Mouse (Mus musculus) limb, embryonic 13.5 days (tissue): ENCODE results near the gene Atf7ip2. TPM values are rescaled to one million over a fixed set of nuclear protein-coding genes. Genes with fewer than 3 reads are reported as not detected.
"Not testable (repeated sequence)": the region's sequence is repeated elsewhere in the genome, so short reads cannot be mapped to it uniquely, and the experiment has no call there.

ENCODE experiments used
- ATAC-seq: fragments of 200-750 bp; cut with Nextera tagmentation; 2 replicates; pipeline ENCODE4 v1.8.0; 2017; ENCODE audit warnings: low read depth, moderate number of reproducible peaks, moderate TSS enrichment; ENCODE audit not compliant: low FRiP score
- H3K27ac ChIP-seq: fragments of 300-500 bp; sonication (generic); 2 replicates; pipeline ENCODE4 v1.5.1; 2015; ENCODE audit warnings: inconsistent platforms, mild to moderate bottlenecking, moderate library complexity
- H3K27me3 ChIP-seq: fragments of 300-500 bp; sonication (generic); 2 replicates; pipeline ENCODE4 v1.6.1; 2015; ENCODE audit warnings: mild to moderate bottlenecking, inconsistent platforms
- H3K36me3 ChIP-seq: fragments of 300-500 bp; sonication (generic); 2 replicates; pipeline ENCODE4 v1.6.1; 2015; ENCODE audit warnings: inconsistent platforms, mild to moderate bottlenecking, moderate library complexity
- H3K4me1 ChIP-seq: fragments of 300-500 bp; sonication (generic); 2 replicates; pipeline ENCODE4 v1.6.1; 2015; ENCODE audit warnings: inconsistent platforms
- H3K4me2 ChIP-seq: fragments of 300-500 bp; sonication (generic); replicated peaks from 2 replicates; pipeline ENCODE4 v1.6.1; 2015; ENCODE audit warnings: inconsistent platforms, mild to moderate bottlenecking, moderate library complexity
- H3K4me3 ChIP-seq: fragments of 300-500 bp; sonication (generic); 2 replicates; pipeline ENCODE4 v1.5.1; 2015; ENCODE audit warnings: moderate library complexity, mild to moderate bottlenecking, inconsistent platforms
- H3K9ac ChIP-seq: fragments of 300-500 bp; sonication (generic); 2 replicates; pipeline ENCODE4 v1.6.1; 2015; ENCODE audit warnings: mild to moderate bottlenecking, inconsistent platforms
- H3K9me3 ChIP-seq: fragments of 300-500 bp; sonication (generic); 2 replicates; pipeline ENCODE4 v1.6.1; 2016; ENCODE audit warnings: inconsistent platforms
- WGBS: fragments of 180-500 bp; shearing (Covaris S2); methylation state at CpG from one replicate; pipeline ENCODE4 v1.1.7; 2015; 5-methylcytosine and 5-hydroxymethylcytosine counted together
- polyA plus RNA-seq: library from polyadenylated mRNA; unstranded; fragments of >200 nt; fragmentation: Nextera tagmentation; extraction: Ambion mirVana; gene quantifications from 2 replicates; pipeline ENCODE4 v1.2.1, GENCODE M21; 2015

Gene Atf7ip2
- 1.1 and 1.3 TPM in 2 replicates for polyA plus RNA-seq

DNA sequence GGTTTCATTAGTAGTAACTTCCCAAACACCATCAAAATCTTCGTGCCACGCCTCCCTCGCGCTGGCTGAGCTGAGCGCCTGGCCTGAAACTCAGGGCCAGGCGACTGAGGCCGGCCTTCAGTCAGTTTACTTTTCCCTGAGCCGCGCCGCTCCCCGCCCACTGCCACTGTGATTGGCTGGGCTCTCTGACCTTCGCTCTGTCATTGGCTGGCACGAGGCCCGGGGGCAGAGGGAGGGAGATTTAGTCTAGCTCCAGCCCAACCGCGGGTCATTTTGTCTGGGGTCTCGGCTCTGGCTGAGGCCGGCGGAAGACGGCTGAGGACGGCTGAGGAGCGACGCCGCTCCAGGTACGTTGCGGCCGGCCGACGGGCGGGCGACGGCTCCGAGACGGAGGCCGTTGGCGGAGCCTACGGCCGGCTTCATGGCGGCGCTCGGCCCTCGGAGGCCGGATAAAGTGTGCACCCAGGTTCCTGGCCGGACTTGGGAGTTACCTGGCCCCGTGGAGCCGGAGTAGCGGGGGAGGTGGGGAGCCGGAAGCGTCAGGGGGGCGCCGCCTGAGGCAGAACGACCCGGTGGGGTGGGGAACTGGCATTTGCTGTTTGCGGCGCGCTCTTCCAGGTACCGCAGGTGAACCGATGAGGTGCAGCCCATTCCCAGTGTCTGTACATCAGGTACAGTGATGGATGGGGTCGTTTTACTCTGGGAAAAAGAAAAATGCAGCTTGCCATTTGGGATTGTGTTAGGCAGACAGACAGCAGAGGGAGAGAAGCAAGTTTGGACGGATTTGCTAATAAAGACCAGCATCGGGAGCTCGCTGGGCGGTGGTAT is at the start of gene Atf7ip2:
TSS of gene Atf7ip2 (plus strand) at position 34 of the 828 bp plus-strand sequence.
- WGBS: under 1% methylated on average over 57 of the region's 63 CpGs
- Histone ChIP-seq H3K36me3 (no peaks in the 10 kb centered on the region), H3K4me3 (peak within 1 kb of the TSS; percentile 63), H3K27ac (no peak within 1 kb of the TSS), H3K9ac (peak within 1 kb of the TSS; percentile 68), H3K27me3 (no peaks in the 10 kb centered on the region), H3K9me3 (peaks cover 3% of the 10 kb centered on the region; the same call in 1 of the 2 replicates), H3K4me1 (peaks cover 8% of the 10 kb centered on the region), H3K4me2 (peak within 1 kb of the TSS; percentile 99)
- ATAC-seq: peak; percentile 100

DNA sequence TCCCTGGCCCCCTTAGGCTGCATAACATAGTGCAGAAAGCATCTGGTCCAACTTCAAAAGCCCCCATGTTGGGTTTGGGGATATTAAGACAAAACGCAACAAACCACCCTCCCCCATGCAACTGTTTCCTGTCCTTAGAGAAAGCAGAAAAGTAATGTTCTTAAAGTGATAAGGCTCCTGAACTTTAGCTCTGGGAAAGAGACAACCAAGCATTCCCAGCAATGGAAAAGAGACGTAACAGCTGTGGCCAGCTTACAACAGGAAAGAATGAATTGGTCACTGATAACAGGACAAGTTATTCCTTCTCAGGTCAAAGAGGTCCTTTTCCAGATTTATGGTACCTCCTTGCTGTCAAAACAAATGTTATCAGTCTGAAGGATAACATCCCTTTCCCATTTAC is 49.3 kb upstream of the Atf7ip2 start:
- no peak for ATAC-seq
- H3K9ac ChIP-seq: no peak overlapping the region
- 60% methylated on average over 2 of the region's 2 CpGs for WGBS

GRCm38 (mm10) chr16:10147401-10147800 is 45.1 kb upstream of the Atf7ip2 start:
- WGBS: 91% methylated on average over 5 of the region's 5 CpGs
- H3K27ac ChIP-seq: no peak overlapping the region
- H3K4me3 ChIP-seq: no peak overlapping the region
- no peaks in the 10 kb centered on the region for H3K4me1 ChIP-seq
- H3K27me3 ChIP-seq: no peaks in the 10 kb centered on the region
- no peak overlapping the region for H3K4me2 ChIP-seq
- no peak for ATAC-seq
- no peaks in the 10 kb centered on the region for H3K36me3 ChIP-seq
- no peak overlapping the region for H3K9ac ChIP-seq
- H3K9me3 ChIP-seq: peaks cover 11% of the 10 kb centered on the region; the same call in 1 of the 2 replicates

More for the DNA sequence above, 49.3 kb upstream of the Atf7ip2 start:
- Histone ChIP-seq H3K4me1 (no peaks in the 10 kb centered on the region), H3K27me3 (no peaks in the 10 kb centered on the region), H3K27ac (no peak overlapping the region), H3K9me3 (peaks cover 11% of the 10 kb centered on the region; the same call in 1 of the 2 replicates), H3K4me3 (no peak overlapping the region), H3K4me2 (no peak overlapping the region), H3K36me3 (no peaks in the 10 kb centered on the region)

- ATAC-seq: no peak
- no peaks in the 10 kb centered on the region for H3K4me1 ChIP-seq
- 75% methylated on average over 8 of the region's 8 CpGs for WGBS
- H3K9ac ChIP-seq: no peak overlapping the region
- no peak overlapping the region for H3K27ac ChIP-seq
- H3K4me2 ChIP-seq: no peak overlapping the region
- no peaks in the 10 kb centered on the region for H3K36me3 ChIP-seq
- no peak overlapping the region for H3K4me3 ChIP-seq
- no peaks in the 10 kb centered on the region for H3K27me3 ChIP-seq
- peaks cover 7% of the 10 kb centered on the region; the same call in 1 of the 2 replicates for H3K9me3 ChIP-seq
Observed at GRCm38 (mm10) chr16:10169123-10169905, 23.2 kb upstream of the Atf7ip2 start.

DNA sequence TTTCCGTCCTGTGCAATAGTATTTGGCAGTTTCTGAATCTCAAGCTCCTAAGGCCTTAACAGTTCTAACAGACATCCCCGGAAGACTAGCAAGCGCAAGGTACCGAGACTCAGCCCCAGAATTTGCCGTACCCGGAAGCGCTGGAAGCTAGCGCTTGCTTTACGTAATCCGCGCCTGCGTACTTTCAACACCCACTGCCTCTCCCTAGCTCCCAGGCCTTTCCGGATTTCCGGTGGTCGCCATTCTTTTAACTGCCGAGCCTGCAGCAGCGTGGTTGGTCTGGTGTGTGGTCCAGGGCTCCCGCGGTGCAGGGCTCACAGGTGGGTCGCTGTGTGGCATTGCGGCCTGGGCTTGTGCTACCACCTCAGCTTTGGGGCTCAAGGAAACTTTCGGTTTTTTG is 22.5 kb upstream of the Atf7ip2 start, which contains the start of gene Rpl39l:
TSS of gene Rpl39l (plus strand) at position 222 of the 400 bp plus-strand sequence.
- no peak within 1 kb of the TSS for H3K9ac ChIP-seq
- no peak within 1 kb of the TSS for H3K4me2 ChIP-seq
- H3K4me3 ChIP-seq: no peak within 1 kb of the TSS
- H3K27ac ChIP-seq: no peak within 1 kb of the TSS
- no peak for ATAC-seq
- WGBS: 82% methylated on average over 22 of the region's 22 CpGs
- no peaks in the 10 kb centered on the region for H3K27me3 ChIP-seq
- H3K36me3 ChIP-seq: no peaks in the 10 kb centered on the region
- H3K4me1 ChIP-seq: no peaks in the 10 kb centered on the region
- peaks cover 7% of the 10 kb centered on the region; the same call in 1 of the 2 replicates for H3K9me3 ChIP-seq

DNA sequence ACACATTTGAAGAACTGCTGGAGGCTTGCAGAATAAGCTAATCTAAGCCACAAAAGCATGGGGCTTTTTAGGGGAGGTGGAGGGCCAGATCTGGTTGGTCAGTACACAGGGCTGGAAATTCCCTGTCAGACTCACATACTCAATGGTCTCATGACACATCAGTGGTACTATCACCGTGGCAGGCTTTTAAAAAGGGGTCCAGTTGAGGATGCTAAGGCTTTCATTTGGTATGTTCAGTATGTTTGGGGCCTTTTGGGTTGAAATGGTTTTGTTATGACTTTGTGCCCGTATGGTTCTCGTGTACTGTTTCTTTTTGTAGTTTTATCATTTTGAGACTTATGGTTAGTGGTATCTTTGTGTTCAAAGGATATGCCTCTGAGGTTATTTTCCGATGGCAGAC is 21.2 kb upstream of the Atf7ip2 start:
- no peak for ATAC-seq
- Histone ChIP-seq H3K4me3 (no peak overlapping the region), H3K27ac (no peak overlapping the region), H3K9me3 (no peaks in the 10 kb centered on the region), H3K4me1 (no peaks in the 10 kb centered on the region), H3K27me3 (no peaks in the 10 kb centered on the region), H3K36me3 (no peaks in the 10 kb centered on the region), H3K4me2 (no peak overlapping the region), H3K9ac (no peak overlapping the region)
- WGBS: 86% methylated on average over 4 of the region's 4 CpGs

DNA sequence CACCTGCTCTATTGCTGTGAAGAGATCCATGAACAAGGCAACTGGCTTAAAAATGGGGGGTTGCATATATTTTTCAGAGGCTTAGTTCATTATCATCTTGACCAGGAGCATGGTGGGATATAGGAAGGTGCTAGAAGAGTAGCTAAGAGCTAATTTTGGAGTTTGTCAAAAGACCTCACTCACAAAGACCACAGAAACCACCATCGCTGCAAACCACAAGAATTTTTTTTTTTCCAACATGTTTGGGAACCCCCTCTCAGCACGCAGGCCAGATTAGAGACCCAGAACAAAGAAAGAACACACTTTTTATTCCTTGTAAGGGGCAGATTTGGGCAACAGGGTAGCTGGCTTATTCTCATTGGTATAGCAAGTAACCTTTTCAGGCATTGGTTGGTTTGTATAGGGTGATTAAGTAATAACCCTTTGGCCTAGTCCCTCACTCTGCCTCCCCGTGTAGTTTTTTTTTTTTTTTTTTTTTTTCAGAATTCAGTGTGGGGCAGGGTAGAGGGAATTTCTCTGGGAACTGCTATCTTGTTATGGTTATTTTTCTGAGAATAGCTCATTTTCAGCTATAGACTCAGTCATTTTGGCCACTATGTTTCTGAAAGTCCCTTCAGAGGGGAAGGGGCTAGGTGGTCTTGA is 20.2 kb upstream of the Atf7ip2 start:
- 80% methylated on average over 3 of the region's 3 CpGs for WGBS
- H3K4me1 ChIP-seq: no peaks in the 10 kb centered on the region

GRCm38 (mm10) chr16:10187461-10187860 is 5.1 kb upstream of the Atf7ip2 start:
- H3K4me2 ChIP-seq, H3K36me3 ChIP-seq, H3K4me1 ChIP-seq, H3K27ac ChIP-seq, H3K27me3 ChIP-seq, H3K9ac ChIP-seq, ATAC-seq, H3K4me3 ChIP-seq: not testable (repeated sequence)
- H3K9me3 ChIP-seq: peaks cover 53% of the 10 kb centered on the region
- WGBS: 94% methylated on average over 10 of the region's 10 CpGs

More for the DNA sequence above, 20.2 kb upstream of the Atf7ip2 start:
- Histone ChIP-seq H3K9me3 (peaks cover 4% of the 10 kb centered on the region), H3K4me3 (no peak overlapping the region), H3K4me2 (no peak overlapping the region), H3K9ac (no peak overlapping the region), H3K27ac (no peak overlapping the region), H3K27me3 (no peaks in the 10 kb centered on the region), H3K36me3 (no peaks in the 10 kb centered on the region)
- ATAC-seq: no peak

GRCm38 (mm10) chr16:10208777-10209176 is 16.3 kb downstream of the Atf7ip2 start:
- Histone ChIP-seq H3K4me2 (no peak overlapping the region), H3K27ac (no peak overlapping the region), H3K9ac (no peak overlapping the region), H3K4me1 (no peaks in the 10 kb centered on the region), H3K9me3 (no peaks in the 10 kb centered on the region), H3K36me3 (0 out of 2 replicates have a peak, but pooled peaks cover 6% of the 10 kb centered on the region), H3K4me3 (no peak overlapping the region), H3K27me3 (no peaks in the 10 kb centered on the region)
- WGBS: 82% methylated on average over 1 of the region's 1 CpGs
- no peak for ATAC-seq

- not testable (repeated sequence) for H3K27me3 ChIP-seq, ATAC-seq, H3K36me3 ChIP-seq, H3K9ac ChIP-seq, H3K9me3 ChIP-seq, H3K27ac ChIP-seq, H3K4me3 ChIP-seq, H3K4me2 ChIP-seq, H3K4me1 ChIP-seq
- WGBS: 96% methylated on average over 1 of the region's 1 CpGs
Observed at GRCm38 (mm10) chr16:10216366-10216765, 23.9 kb downstream of the Atf7ip2 start.

DNA sequence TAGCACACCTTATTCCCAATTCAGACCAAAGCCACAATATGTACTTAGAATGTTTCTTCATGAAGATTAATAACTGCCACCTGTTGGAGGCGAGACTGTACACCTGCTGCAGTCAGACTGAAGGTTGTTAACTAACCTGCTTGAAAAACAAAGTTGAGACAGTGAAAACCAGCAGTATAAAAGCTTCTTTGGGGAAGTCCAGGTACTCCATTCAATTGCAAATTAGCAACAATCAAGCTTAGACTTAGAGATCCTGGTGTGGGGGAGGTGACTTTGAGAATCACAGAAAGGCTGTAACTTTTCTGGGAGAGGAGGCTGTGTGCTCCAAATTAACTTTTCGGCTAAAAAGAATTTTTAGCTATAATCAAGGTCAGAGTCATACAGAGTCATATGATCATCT is 24.5 kb downstream of the Atf7ip2 start:
- H3K36me3 ChIP-seq, H3K27me3 ChIP-seq, H3K9me3 ChIP-seq, H3K4me2 ChIP-seq, H3K4me3 ChIP-seq, H3K27ac ChIP-seq, ATAC-seq, H3K9ac ChIP-seq, H3K4me1 ChIP-seq: not testable (repeated sequence)
- 83% methylated on average over 2 of the region's 2 CpGs for WGBS

DNA sequence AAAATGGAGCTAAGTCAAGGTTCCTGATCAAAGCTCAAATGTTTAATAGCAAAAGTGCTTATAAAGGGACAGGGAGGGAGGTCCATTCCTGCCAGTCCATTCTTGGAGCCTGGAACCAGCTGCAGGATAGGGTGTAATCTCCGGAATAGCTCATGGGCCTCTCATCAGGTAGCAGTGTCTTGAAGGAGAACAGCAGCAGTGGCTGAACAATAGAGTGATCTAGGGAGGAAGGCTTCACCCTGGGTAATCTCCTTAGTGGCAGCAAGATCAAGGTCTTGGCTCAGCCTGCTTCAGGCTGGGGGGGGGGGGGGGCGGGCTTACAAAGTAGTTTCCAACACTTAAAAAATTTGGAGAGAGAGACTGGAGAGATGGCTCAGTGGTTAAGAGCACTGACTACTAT is 34.8 kb downstream of the Atf7ip2 start:
- Histone ChIP-seq H3K4me3 (no peak overlapping the region), H3K27ac (no peak overlapping the region), H3K9ac (no peak overlapping the region), H3K4me2 (no peak overlapping the region), H3K27me3 (no peaks in the 10 kb centered on the region), H3K4me1 (no peaks in the 10 kb centered on the region), H3K36me3 (no peaks in the 10 kb centered on the region), H3K9me3 (no peaks in the 10 kb centered on the region)
- WGBS: 81% methylated on average over 2 of the region's 2 CpGs
- no peak for ATAC-seq
